ENCODE assay signal across 8 mouse cellular contexts in the genomic region with DNA sequence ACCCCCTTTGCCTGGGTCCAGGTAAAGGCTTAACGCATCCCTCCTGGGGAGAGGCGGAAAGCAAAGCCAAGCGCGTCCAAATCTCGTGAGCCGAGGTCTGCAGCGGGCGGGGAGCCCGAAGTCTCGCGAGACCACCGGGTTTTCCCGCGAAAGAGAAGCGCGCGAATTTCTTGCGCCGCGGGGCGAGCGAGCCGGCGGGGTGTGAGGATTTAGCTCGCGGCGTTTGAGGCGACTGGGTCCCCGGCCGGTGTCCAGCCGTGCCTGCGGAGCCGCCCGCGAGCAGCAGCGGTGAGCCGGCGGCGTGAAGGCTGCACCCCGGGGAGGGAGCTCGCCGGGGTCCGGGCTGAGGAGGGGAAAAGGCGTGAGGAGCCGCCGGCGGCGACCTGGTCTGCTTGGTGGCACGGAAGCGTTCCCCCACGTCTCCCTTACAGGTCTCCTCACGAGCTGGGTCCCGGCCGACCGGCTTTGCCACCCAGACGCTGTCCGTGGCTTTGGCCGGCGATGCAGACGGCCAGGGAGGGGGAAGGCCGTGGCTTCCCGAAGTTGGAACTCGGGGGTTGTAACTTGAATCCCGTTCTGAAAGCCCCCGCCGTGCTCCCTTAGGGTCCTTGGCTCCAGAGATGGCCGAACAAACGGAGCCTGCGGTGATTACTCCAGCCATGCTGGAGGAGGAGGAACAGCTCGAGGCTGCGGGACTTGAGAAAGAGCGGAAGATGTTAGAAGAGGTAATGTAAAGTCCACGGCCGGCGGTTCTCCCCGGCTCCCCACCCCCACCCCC. TPM values are rescaled to one million over a fixed set of nuclear protein-coding genes. Genes with fewer than 3 reads are reported as not detected.
DNase-seq lines count a peak whose midpoint lies in the region; ATAC-seq and TF ChIP-seq lines count a peak whose summit lies in the region.

A gene (plus strand): TSS at position 128 of the 778 bp plus-strand sequence.

- peak; percentile 95 for ATAC-seq in forebrain, postnatal 0 days
- ATAC-seq in hematopoietic stem cell, adult 5-6 weeks (replicated peaks in 1 of 2; ENCODE audit: insufficient read depth in 1 of 2, low FRiP score in 2 of 2, low TSS enrichment in 1 of 2, low read depth in 1 of 2, poor library complexity in 2 of 2, severe bottlenecking in 2 of 2): peak; percentile 89 to 92
- peak; percentile 91 for ATAC-seq in lung, embryonic 15.5 days (ENCODE audit: borderline replicate concordance, extremely low read depth, low FRiP score, low TSS enrichment)

- H3K9ac ChIP-seq in forebrain, postnatal 0 days: peak within 1 kb of the TSS; percentile 63
- peak within 1 kb of the TSS; percentile 87 for H3K9ac ChIP-seq in lung, embryonic 15.5 days

- H3K4me2 ChIP-seq in forebrain, postnatal 0 days (ENCODE audit: low read depth): peak within 1 kb of the TSS; percentile 100
- peak within 1 kb of the TSS; percentile 81 for H3K4me2 ChIP-seq in lung, embryonic 15.5 days

- no peaks in the 10 kb centered on the region for H3K36me3 ChIP-seq in forebrain, postnatal 0 days (ENCODE audit: insufficient read depth)
- H3K36me3 ChIP-seq in lung, embryonic 15.5 days: peaks cover 14% of the 10 kb centered on the region; the same call in 1 of the 2 replicates

- H3K4me3 ChIP-seq in cerebellum, adult 2 months (replicated peaks; ENCODE audit: insufficient read depth, low read depth, low read length): peak within 1 kb of the TSS; percentile 90
- H3K4me3 ChIP-seq in forebrain, postnatal 0 days (ENCODE audit: low read depth, low read length): peak within 1 kb of the TSS; percentile 79
- peak within 1 kb of the TSS; percentile 85 for H3K4me3 ChIP-seq in lung, embryonic 15.5 days
- peak within 1 kb of the TSS; percentile 81 for H3K4me3 ChIP-seq in olfactory bulb, adult 2 months (ENCODE audit: insufficient read depth, low read depth, low read length)

- no peaks in the 10 kb centered on the region for H3K9me3 ChIP-seq in forebrain, postnatal 0 days (ENCODE audit: low read length)
- H3K9me3 ChIP-seq in lung, embryonic 15.5 days: no peaks in the 10 kb centered on the region

- under 1% methylated on average over 76 of the region's 76 CpGs for WGBS in cerebellum, adult 2 months
- WGBS in forebrain, postnatal 0 days: under 1% methylated on average over 76 of the region's 76 CpGs
- WGBS in lung, embryonic 15.5 days: under 1% methylated on average over 69 of the region's 76 CpGs
- under 1% methylated on average over 76 of the region's 76 CpGs for WGBS in olfactory bulb, adult 2 months

- no peaks in the 10 kb centered on the region for H3K27me3 ChIP-seq in cerebellum, adult 2 months (ENCODE audit: control insufficient read depth, insufficient read depth, low read length)
- no peaks in the 10 kb centered on the region for H3K27me3 ChIP-seq in forebrain, postnatal 0 days (ENCODE audit: insufficient read depth, low read length)
- no peaks in the 10 kb centered on the region for H3K27me3 ChIP-seq in lung, embryonic 15.5 days

- TF ChIP-seq POLR2A in cerebellum, adult 2 months (IDR thresholded peaks at IDR 0.05; ENCODE audit: borderline replicate concordance, insufficient read depth, low read length): peak; percentile 52; the same call in 1 of the 2 replicates
- TF ChIP-seq POLR2A in olfactory bulb, adult 2 months (IDR thresholded peaks at IDR 0.05; ENCODE audit: insufficient read depth, low read depth, low read length): peak; percentile 30; the same call in 1 of the 2 replicates

- H3K4me1 ChIP-seq in cerebellum, adult 2 months (ENCODE audit: control insufficient read depth, insufficient read depth, low read length): no peaks in the 10 kb centered on the region
- H3K4me1 ChIP-seq in forebrain, postnatal 0 days (ENCODE audit: insufficient read depth): 0 out of 2 replicates have a peak, but pooled peaks cover 3% of the 10 kb centered on the region
- peaks cover 13% of the 10 kb centered on the region for H3K4me1 ChIP-seq in lung, embryonic 15.5 days
- H3K4me1 ChIP-seq in olfactory bulb, adult 2 months (ENCODE audit: control insufficient read depth, insufficient read depth, low read length): 0 out of 2 replicates have a peak, but pooled peaks cover 2% of the 10 kb centered on the region

- no peak for TF ChIP-seq CTCF in cerebellum, adult 2 months (IDR thresholded peaks at IDR 0.05; ENCODE audit: borderline replicate concordance, insufficient read depth, low read depth, low read length)
- no peak for TF ChIP-seq CTCF in forebrain, postnatal 0 days (IDR thresholded peaks at IDR 0.05; ENCODE audit: low read depth)
- no peak for TF ChIP-seq CTCF in olfactory bulb, adult 2 months (IDR thresholded peaks at IDR 0.05; ENCODE audit: insufficient read depth, low read depth, low read length)

- no peak within 1 kb of the TSS; the same call in 1 of the 2 replicates for H3K27ac ChIP-seq in cerebellum, adult 2 months (ENCODE audit: insufficient read depth, low read length)
- H3K27ac ChIP-seq in forebrain, postnatal 0 days (ENCODE audit: low read depth, low read length): 0 out of 2 replicates have a peak within 1 kb of the TSS, but pooled peaks have one; percentile 1
- H3K27ac ChIP-seq in lung, embryonic 15.5 days: peak within 1 kb of the TSS; percentile 90
- 0 out of 2 replicates have a peak within 1 kb of the TSS, but pooled peaks have one; percentile 16 for H3K27ac ChIP-seq in olfactory bulb, adult 2 months (ENCODE audit: insufficient read depth, low read depth, low read length)

- peak; percentile 72 for DNase-seq in MEL-GATA-1-ER (ENCODE audit: extremely low read depth, low read depth)
- peak; percentile 80 to 82 for DNase-seq in cerebellum, adult 2 months
- peak; percentile 92 for DNase-seq in forebrain, postnatal 0 days
- DNase-seq in layer of hippocampus, adult 8-10 months (ENCODE audit: low spot score in 2 of 2): peak; percentile 51 to 66
- peak; percentile 70 to 79 for DNase-seq in thymus, adult 18-20 months

RNA-seq across cellular contexts. Expression of the gene that starts here (rescaled TPM):
- polyA plus RNA-seq in cerebellum, adult 2 months (2012; rRNA removed): 1.9 and 2.9 TPM in 2 replicates
- 4.7 and 8.1 TPM in 2 replicates for total RNA-seq in forebrain, postnatal 0 days (2014; rRNA removed)
- 2.7 and 4.8 TPM in 2 replicates for polyA plus RNA-seq in forebrain, postnatal 0 days (2015; fragmentation: Nextera tagmentation; extraction: Ambion mirVana)
- total RNA-seq in hematopoietic stem cell, adult 5-6 weeks (2017): 94.4 and 97.2 TPM in 2 replicates
- total RNA-seq in layer of hippocampus, adult 8-10 months (2022): 1 to 10 TPM; 1.6 to 6.0 (median 3.6) TPM
- 50.8 and 51.7 TPM in 2 replicates for polyA plus RNA-seq in lung, embryonic 15.5 days (2015; fragmentation: Nextera tagmentation; extraction: Ambion mirVana)
- polyA plus RNA-seq in olfactory bulb, adult 2 months (2012; ENCODE audit: insufficient read depth, insufficient read length, low replicate concordance, missing spikeins): not detected in 2 replicates

Comparison
In these comparisons a context has a peak if more than half of its experiments do, and no peak if none do; other contexts are left out.
1. RNA of the gene that starts here (total RNA-seq): 94.4 to 97.2 TPM in hematopoietic stem cell, adult 5-6 weeks; 4.7 to 8.1 TPM in forebrain, postnatal 0 days and 1.6 to 6.0 TPM in layer of hippocampus, adult 8-10 months; every median in the first group is over 10 times any median in the second.
2. Peak in every context shown above with its lines, with median percentiles within 50 percentile points of each other: DNase-seq, H3K4me3 ChIP-seq and ATAC-seq.